In genomic region chr9:45267099-45267498, GRCm38 (mm10) we compare ENCODE assay signal across 34 mouse cellular contexts. TPM values are rescaled to one million over a fixed set of nuclear protein-coding genes. Genes with fewer than 3 reads are reported as not detected.
DNase-seq lines count a peak whose midpoint lies in the region; ATAC-seq and TF ChIP-seq lines count a peak whose summit lies in the region.
"Had no signal": no experiment of that assay in that cellular context is flagged by ENCODE, and none has a peak within 500 bp of the region (broad histone marks: within the 10 kb centered on the region; RNA-seq: fewer than 3 reads in every experiment).

No protein-coding gene starts in this region.

- 0 out of 2 replicates have a peak overlapping the region, but pooled peaks have one; percentile 28 for H3K27ac ChIP-seq in gastrocnemius, adult 2 months
- H3K27ac ChIP-seq in liver, embryonic 12.5 days: no peak overlapping the region
- H3K27ac ChIP-seq in macrophage: peak overlapping the region; percentile 93
- H3K27ac ChIP-seq in hindbrain, embryonic 12.5 days: no peak overlapping the region
- H3K27ac ChIP-seq: embryonic facial prominence, embryonic 13.5 days; forebrain, embryonic 12.5 days; limb, embryonic 12.5 days; lung, embryonic 15.5 days; neural tube, embryonic 15.5 days had no signal

- H3K9ac ChIP-seq in liver, embryonic 12.5 days: no peak overlapping the region
- no peak overlapping the region for H3K9ac ChIP-seq in hindbrain, embryonic 12.5 days
- H3K9ac ChIP-seq: embryonic facial prominence, embryonic 13.5 days; forebrain, embryonic 12.5 days; limb, embryonic 12.5 days; lung, embryonic 15.5 days; neural tube, embryonic 15.5 days had no signal

- DNase-seq in gastrocnemius, adult 2 months: no peak
- no peak for DNase-seq in gastrocnemius, postnatal 25 days
- DNase-seq in spleen, postnatal 36 days (ENCODE audit: low spot score in 2 of 2): peak; percentile 72
- DNase-seq in spleen, postnatal 4 days (ENCODE audit: low spot score in 2 of 2): no peak
- no peak for DNase-seq in frontal cortex, postnatal 25 days (ENCODE audit: low spot score in 2 of 2)
- DNase-seq: adrenal gland, adult 2 months; cerebellum, adult 8-10 months; cerebellum, postnatal 36 days; embryo, embryonic 11 days; gastrocnemius, postnatal 10 days; heart, postnatal 10 days; kidney, adult 8-10 months; kidney, postnatal 10 days; lung, postnatal 4 days; right cerebral cortex, adult 18-20 months; right cerebral cortex, postnatal 4 days; thymus, postnatal 25 days had no signal

- H3K79me2 ChIP-seq in macrophage (ENCODE audit: inconsistent target): peaks cover 85% of the 10 kb centered on the region

- peaks cover 57% of the 10 kb centered on the region for H3K27me3 ChIP-seq in liver, embryonic 12.5 days (replicated peaks)
- peaks cover 38% of the 10 kb centered on the region for H3K27me3 ChIP-seq in hindbrain, embryonic 12.5 days

- ATAC-seq in liver, embryonic 12.5 days: no peak
- no peak for ATAC-seq in hindbrain, embryonic 12.5 days (ENCODE audit: low FRiP score)
- ATAC-seq: inflammation-experienced regulatory T-cells, adult 6 months had no signal

- TF ChIP-seq CTCF in gastrocnemius, adult 2 months (IDR thresholded peaks at IDR 0.05): no peak

- peak overlapping the region; percentile 33 for H3K4me2 ChIP-seq in liver, embryonic 12.5 days
- H3K4me2 ChIP-seq in hindbrain, embryonic 12.5 days (replicated peaks): no peak overlapping the region
- H3K4me2 ChIP-seq: embryonic facial prominence, embryonic 13.5 days; forebrain, embryonic 12.5 days; heart, embryonic 11.5 days; limb, embryonic 12.5 days; lung, embryonic 15.5 days; midbrain, embryonic 11.5 days; neural tube, embryonic 15.5 days had no signal

- H3K4me3 ChIP-seq in gastrocnemius, adult 2 months: peak overlapping the region; percentile 60
- H3K4me3 ChIP-seq in liver, embryonic 12.5 days: peak overlapping the region; percentile 49
- peak overlapping the region; percentile 99 for H3K4me3 ChIP-seq in macrophage (ENCODE audit: inconsistent target)
- H3K4me3 ChIP-seq in hindbrain, embryonic 12.5 days: no peak overlapping the region
- H3K4me3 ChIP-seq: embryonic facial prominence, embryonic 13.5 days; erythroblast, embryonic 14.5 days; forebrain, embryonic 12.5 days; limb, embryonic 12.5 days; lung, embryonic 15.5 days; neural tube, embryonic 15.5 days had no signal

- no peaks in the 10 kb centered on the region for H3K9me3 ChIP-seq in liver, embryonic 12.5 days (replicated peaks)
- H3K9me3 ChIP-seq in hindbrain, embryonic 12.5 days (replicated peaks): no peaks in the 10 kb centered on the region
- H3K9me3 ChIP-seq: embryonic facial prominence, embryonic 13.5 days; forebrain, embryonic 12.5 days; limb, embryonic 12.5 days; lung, embryonic 15.5 days; neural tube, embryonic 15.5 days had no signal

- no peaks in the 10 kb centered on the region for H3K36me3 ChIP-seq in liver, embryonic 12.5 days
- H3K36me3 ChIP-seq in macrophage (ENCODE audit: inconsistent target): peaks cover 33% of the 10 kb centered on the region
- H3K36me3 ChIP-seq in hindbrain, embryonic 12.5 days: no peaks in the 10 kb centered on the region
- H3K36me3 ChIP-seq: embryonic facial prominence, embryonic 13.5 days; forebrain, embryonic 12.5 days; limb, embryonic 12.5 days; lung, embryonic 15.5 days; neural tube, embryonic 15.5 days had no signal

- WGBS in liver, embryonic 12.5 days (ENCODE audit: insufficient replicate concordance): 70% methylated on average over 4 of the region's 4 CpGs
- WGBS in macrophage (ENCODE audit: missing documents): 75% methylated on average over 4 of the region's 4 CpGs
- WGBS in hindbrain, embryonic 12.5 days: 95% methylated on average over 4 of the region's 4 CpGs

- intact Hi-C loops in gastrocnemius, adult 2 months (cut with DNase I): no loop called here

- peaks cover 18% of the 10 kb centered on the region for H3K4me1 ChIP-seq in liver, embryonic 12.5 days
- peaks cover 11% of the 10 kb centered on the region for H3K4me1 ChIP-seq in hindbrain, embryonic 12.5 days

RNA-seq across cellular contexts. Expression of gene Il10ra, which starts 1.9 kb away (rescaled TPM):
- under 1 TPM; 0.47 to 0.54 TPM for total RNA-seq in gastrocnemius, adult 2 months (2021)
- under 1 TPM; 0.56 to 0.74 TPM for total RNA-seq in gastrocnemius, postnatal 25 days (2021)
- 2.9 and 3.1 TPM in 2 replicates for polyA plus RNA-seq in liver, embryonic 12.5 days (2016; fragmentation: Nextera tagmentation; extraction: Ambion mirVana)
- 100 to 1,000 TPM; 199 to 663 (median 293) TPM for total RNA-seq in macrophage (2018; cell fraction: chromatin; rRNA removed)
- 100 to 1,000 TPM in 25 of 26 experiments, 10 to 100 TPM in 1; 81.1 to 253 (median 147) TPM for total RNA-seq in macrophage (2018; cell fraction: cytosol; rRNA removed)
- total RNA-seq in macrophage (2018; cell fraction: nucleus; rRNA removed): 100 to 1,000 TPM; 160 to 690 (median 355) TPM
- polyA plus RNA-seq in macrophage (2018): 35.9 to 150 TPM (median 72.1 TPM) in 3 replicates
- 0.31 and 0.54 TPM in 2 replicates for polyA plus RNA-seq in hindbrain, embryonic 12.5 days (2016; fragmentation: Nextera tagmentation; extraction: Ambion mirVana)
- total RNA-seq: MEL had no signal

RNA-seq across cellular contexts. Expression of gene Tmprss13, which starts 51.8 kb away (rescaled TPM):
- total RNA-seq in gastrocnemius, adult 2 months (2021): under 1 TPM; 0.48 to 0.73 TPM
- total RNA-seq in gastrocnemius, postnatal 25 days (2021): under 1 TPM; 0.26 to 0.56 TPM
- not detected in 2 replicates for polyA plus RNA-seq in liver, embryonic 12.5 days (2016; fragmentation: Nextera tagmentation; extraction: Ambion mirVana)
- not detected for total RNA-seq in macrophage (2018; cell fraction: chromatin; rRNA removed)
- not detected for total RNA-seq in macrophage (2018; cell fraction: cytosol; rRNA removed)
- total RNA-seq in macrophage (2018; cell fraction: nucleus; rRNA removed): not detected
- polyA plus RNA-seq in macrophage (2018): not detected in 3 replicates
- polyA plus RNA-seq in hindbrain, embryonic 12.5 days (2016; fragmentation: Nextera tagmentation; extraction: Ambion mirVana): 0.06 TPM in 1 of 2 replicates, not detected in the other
- total RNA-seq: layer of hippocampus, adult 18-20 months; layer of hippocampus, postnatal 25 days; left cerebral cortex, postnatal 14 days; MEL had no signal
- polyA plus RNA-seq: erythroblast, embryonic 14.5 days; midbrain, embryonic 11.5 days; midbrain, postnatal 0 days had no signal

Comparison
In these comparisons a context has a peak if more than half of its experiments do, and no peak if none do; other contexts are left out.
1. DNase-seq: peak in spleen, postnatal 36 days (2 of 2); none in gastrocnemius, adult 2 months (single experiment), gastrocnemius, postnatal 25 days (single experiment), spleen, postnatal 4 days (0 of 2) and frontal cortex, postnatal 25 days (0 of 2).
2. H3K27ac ChIP-seq: peak in gastrocnemius, adult 2 months (single experiment) and macrophage (single experiment); none in liver, embryonic 12.5 days (single experiment) and hindbrain, embryonic 12.5 days (single experiment).